Mouse (Mus musculus) lung, adult 2 months (tissue): ENCODE data around the gene Trim34b. TPM values are rescaled to one million over a fixed set of nuclear protein-coding genes. Genes with fewer than 3 reads are reported as not detected.
"Not testable (repeated sequence)": the region's sequence is repeated elsewhere in the genome, so short reads cannot be mapped to it uniquely, and the experiment has no call there.

Experiments
- DNase-seq: peaks from one replicate; pipeline ENCODE4 v3.0.0; 2022
- H3K4me1 ChIP-seq: fragments of 200-500 bp; 2 replicates; pipeline ENCODE4 v1.6.1; 2011; ENCODE audit warnings: low read length; ENCODE audit not compliant: control insufficient read depth, insufficient read depth
- H3K4me3 ChIP-seq: fragments of 200-500 bp; replicated peaks from 2 replicates; pipeline ENCODE3; 2011; ENCODE audit warnings: low read depth, mild to moderate bottlenecking, control low read depth, low read length; ENCODE audit errors: extremely low read depth
- CTCF ChIP-seq: fragments of 200-500 bp; IDR thresholded peaks from 2 replicates; pipeline ENCODE4 v1.5.1; 2011; ENCODE audit warnings: mild to moderate bottlenecking, low read length, control low read depth; ENCODE audit not compliant: insufficient read depth
- POLR2A ChIP-seq: fragments of 200-500 bp; IDR thresholded peaks from 2 replicates; pipeline ENCODE4 v1.6.1; 2011; ENCODE audit warnings: low read depth, mild to moderate bottlenecking, control low read depth, low read length, borderline replicate concordance; ENCODE audit errors: extremely low read depth
- WGBS: fragments of 180-500 bp; shearing (Covaris S2); methylation state at CpG from one replicate; pipeline ENCODE4 v1.1.7; 2018; 5-methylcytosine and 5-hydroxymethylcytosine counted together
- polyA plus RNA-seq: library from polyadenylated mRNA; depleted of rRNA; stranded (reverse); fragments of >200 nt; gene quantifications from 2 replicates; pipeline ENCODE4 v1.2.3, GENCODE M21; 2012; rRNA removed

The Trim34b gene
- 0.26 and 3.4 TPM in 2 replicates for polyA plus RNA-seq

- DNase-seq, H3K4me3 ChIP-seq: not testable (repeated sequence)
- WGBS = 100% methylated on average over 2 of the region's 2 CpGs
These were observed at the start of gene Trim34b for GRCm38 (mm10) chr7:104329171-104329570. TSS of gene Trim34b (plus strand) at chr7:104329471.

DNA sequence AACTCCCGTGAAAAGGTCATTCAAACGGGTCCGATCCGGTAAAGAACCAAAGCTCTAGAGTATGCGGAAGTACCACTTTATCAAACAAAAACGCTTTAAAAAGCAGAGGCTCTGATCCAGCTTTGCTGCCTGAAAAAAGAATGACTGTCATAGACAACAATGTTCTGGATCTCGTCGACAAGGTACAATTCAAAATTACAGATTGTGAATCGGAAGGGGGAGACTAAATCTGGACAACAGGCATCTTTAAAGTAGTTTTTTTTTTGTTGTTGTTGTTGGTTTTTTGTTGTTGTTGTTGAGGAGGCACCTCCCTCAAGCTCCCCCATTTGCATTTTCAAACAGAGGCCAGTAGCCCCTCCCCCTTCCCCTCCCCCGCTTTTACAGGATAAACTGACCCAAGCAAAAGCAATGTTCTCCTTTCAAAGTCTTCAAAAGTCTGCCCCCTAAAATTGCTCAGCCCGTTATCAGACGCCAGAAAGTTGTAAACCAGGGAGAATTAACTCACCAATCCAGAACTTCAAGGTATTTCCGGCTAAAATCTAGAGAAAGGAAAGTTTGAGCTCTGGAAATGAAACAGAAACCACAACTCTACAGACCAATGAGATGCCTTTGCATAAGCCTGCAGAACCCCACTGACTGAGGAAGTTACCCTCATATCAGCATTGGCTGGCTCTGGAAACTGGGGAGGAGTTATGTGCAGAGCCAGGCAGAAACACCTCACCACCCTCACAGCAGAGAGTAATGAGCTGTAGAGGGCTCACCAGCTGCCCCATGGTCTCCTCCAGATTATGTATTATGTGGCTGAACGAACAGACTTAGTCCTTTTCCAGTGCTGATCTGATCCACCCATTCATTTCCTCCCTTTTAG lies 41.5 kb upstream of the Trim34b start, which contains the start of gene Trim5:
Gene Trim5 (minus strand): TSS at position 519 of the 868 bp plus-strand sequence.
- peak; percentile 15 for DNase-seq
- 22% methylated on average over 14 of the region's 14 CpGs for WGBS

More at GRCm38 (mm10) chr7:104329171-104329570, at the start of gene Trim34b:
- H3K4me1 ChIP-seq = not testable (repeated sequence)

GRCm38 (mm10) chr7:104290641-104291040 lies 38.6 kb upstream of the Trim34b start:
- Histone ChIP-seq H3K4me1 (no peaks in the 10 kb centered on the region; the same call in 1 of the 2 replicates), H3K4me3 (no peak overlapping the region)
- no peak for DNase-seq
- TF ChIP-seq POLR2A (no peak), CTCF (no peak)
- WGBS = 48% methylated on average over 1 of the region's 1 CpGs

More for the DNA sequence above, 41.5 kb upstream of the Trim34b start, which contains the start of gene Trim5:
- H3K4me3 ChIP-seq = peak within 1 kb of the TSS; percentile 45
- H3K4me1 ChIP-seq = not testable (repeated sequence)

DNA sequence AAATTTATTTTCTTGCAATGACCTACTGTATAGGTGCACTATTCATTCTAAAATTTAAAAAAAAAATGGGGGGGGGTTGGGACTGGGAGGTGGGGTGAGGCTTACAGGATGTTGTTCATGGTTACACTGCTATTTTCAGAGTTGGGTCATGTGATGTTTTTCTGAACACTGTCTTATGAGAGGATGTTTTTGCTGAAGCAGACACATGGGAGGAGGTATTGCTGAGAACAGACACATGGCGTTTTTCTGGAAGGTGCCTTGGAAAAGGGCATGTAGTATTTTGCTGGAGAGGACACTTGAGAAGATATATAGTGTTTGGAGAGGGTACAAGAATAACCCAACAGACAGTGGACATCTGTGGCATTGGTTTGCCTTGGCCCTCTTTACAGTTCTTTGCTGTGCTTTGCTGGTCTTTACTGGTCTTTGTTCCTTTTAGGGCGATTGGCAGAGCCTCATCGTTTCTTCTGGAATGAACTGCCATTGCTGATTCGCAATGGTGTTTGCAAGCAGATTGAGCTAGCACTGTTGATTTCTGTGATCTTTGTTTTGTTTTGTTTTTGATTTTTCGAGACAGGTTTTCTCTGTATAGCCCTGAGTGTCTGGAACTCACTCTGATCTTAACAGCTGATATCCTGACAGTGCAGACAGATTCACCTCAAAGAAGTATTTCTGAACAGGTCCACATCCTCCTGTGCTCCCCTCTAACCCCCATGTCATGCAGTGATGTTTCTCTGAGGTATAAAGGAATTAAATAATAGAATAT lies 37.5 kb upstream of the Trim34b start:
- WGBS = 75% methylated on average over 5 of the region's 5 CpGs
- no peak for TF ChIP-seq POLR2A
- TF ChIP-seq CTCF = no peak
- no peak for DNase-seq
- Histone ChIP-seq H3K4me3 (no peak overlapping the region), H3K4me1 (no peaks in the 10 kb centered on the region; the same call in 1 of the 2 replicates)

DNA sequence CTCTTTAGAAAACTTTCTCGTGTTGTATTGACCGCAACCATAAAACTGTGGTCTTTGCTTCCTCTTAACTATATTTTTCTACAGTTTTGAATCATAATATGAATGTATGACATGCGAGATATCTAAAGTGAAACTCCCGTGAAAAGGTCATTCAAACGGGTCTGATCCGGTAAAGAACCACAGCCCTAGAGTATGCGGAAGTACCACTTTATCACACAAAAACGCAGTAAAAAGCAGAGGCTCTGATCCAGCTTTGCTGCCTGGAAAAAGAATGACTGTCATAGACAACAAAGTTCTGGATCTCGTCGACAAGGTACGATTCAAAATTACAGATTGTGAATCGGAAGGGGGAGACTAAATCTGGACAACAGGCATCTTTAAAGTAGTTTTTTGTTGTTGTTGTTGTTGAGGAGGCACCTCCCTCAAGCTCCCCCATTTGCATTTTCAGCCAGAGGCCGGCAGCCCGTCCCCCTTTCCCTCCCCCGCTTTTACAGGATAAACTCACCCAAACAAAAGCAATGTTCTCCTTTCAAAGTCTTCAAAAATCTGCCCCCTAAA lies 14.4 kb upstream of the Trim34b start:
- Histone ChIP-seq H3K4me1 (no peaks in the 10 kb centered on the region; the same call in 1 of the 2 replicates), H3K4me3 (peak overlapping the region; percentile 51)
- TF ChIP-seq CTCF = no peak
- TF ChIP-seq POLR2A = no peak
- DNase-seq = peak; percentile 4
- 4% methylated on average over 15 of the region's 15 CpGs for WGBS

DNA sequence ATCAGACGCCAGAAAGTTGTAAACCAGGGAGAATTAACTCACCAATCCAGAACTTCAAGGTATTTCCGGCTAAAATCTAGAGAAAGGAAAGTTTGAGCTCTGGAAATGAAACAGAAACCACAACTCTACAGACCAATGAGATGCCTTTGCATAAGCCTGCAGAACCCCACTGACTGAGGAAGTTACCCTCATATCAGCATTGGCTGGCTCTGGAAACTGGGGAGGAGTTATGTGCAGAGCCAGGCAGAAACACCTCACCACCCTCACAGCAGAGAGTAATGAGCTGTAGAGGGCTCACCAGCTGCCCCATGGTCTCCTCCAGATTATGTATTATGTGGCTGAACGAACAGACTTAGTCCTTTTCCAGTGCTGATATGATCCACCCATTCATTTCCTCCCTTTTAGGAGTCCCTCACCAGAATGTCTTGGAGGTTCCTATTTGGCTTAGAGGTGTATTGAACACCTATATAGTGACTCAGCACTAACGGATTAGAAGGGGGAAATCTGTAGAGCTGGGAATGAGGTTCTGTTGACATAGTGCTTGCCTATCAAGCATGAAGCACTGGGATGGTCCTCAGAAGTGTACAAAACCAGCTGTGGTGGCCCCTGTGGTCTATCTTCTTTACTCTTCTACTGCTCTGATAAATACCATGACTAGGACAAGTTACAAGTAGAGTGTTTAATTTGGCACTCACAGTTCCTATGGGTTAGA lies 13.7 kb upstream of the Trim34b start, which contains the start of gene Trim12a:
Gene Trim12a (minus strand): TSS at position 98 of the 712 bp plus-strand sequence.
- 11% methylated on average over 4 of the region's 4 CpGs for WGBS
- not testable (repeated sequence) for H3K4me1 ChIP-seq, DNase-seq
- H3K4me3 ChIP-seq = peak within 1 kb of the TSS; percentile 51

DNA sequence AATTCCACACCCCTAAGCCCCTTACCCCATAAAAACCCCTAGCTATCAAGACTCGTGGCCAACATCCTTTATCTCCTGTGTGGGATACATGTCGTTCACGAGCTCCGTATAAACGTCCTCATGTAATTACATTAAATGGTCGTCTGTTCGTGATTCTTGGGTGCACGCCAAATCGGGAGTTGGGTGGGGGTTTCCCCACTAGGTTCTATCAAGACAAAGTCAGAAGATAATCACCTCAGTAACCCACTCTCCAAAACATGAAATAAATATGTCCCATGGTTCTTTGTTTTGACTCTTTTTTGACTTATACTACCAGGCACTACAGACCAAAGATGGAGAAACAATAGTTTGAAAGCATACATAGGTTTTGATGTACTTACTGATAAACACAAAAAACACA lies 7.2 kb upstream of the Trim34b start:
- no peak for DNase-seq
- Histone ChIP-seq H3K4me3 (no peak overlapping the region), H3K4me1 (no peaks in the 10 kb centered on the region)
- 58% methylated on average over 9 of the region's 9 CpGs for WGBS
- no peak for TF ChIP-seq CTCF
- no peak for TF ChIP-seq POLR2A

DNA sequence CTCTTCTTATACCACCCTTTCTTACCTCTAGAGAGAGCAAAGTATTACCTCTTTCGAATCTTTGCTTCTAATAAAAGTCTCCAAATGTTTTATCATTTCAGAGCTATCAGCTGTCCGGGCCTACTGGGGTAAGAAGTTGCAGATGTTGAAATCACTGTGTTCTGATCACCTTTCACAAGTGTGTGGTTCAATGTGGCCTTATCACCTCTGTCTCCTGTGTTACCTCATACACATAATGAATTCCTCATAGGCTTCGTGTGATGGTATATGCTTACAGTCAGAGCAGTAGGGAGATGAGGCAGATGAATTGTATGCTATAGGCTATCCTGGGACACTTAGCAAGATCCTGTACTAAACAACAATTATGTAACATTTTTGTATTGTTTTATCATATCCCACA lies 6.3 kb downstream of the Trim34b start:
- not testable (repeated sequence) for DNase-seq, H3K4me3 ChIP-seq
- 73% methylated on average over 3 of the region's 3 CpGs for WGBS

DNA sequence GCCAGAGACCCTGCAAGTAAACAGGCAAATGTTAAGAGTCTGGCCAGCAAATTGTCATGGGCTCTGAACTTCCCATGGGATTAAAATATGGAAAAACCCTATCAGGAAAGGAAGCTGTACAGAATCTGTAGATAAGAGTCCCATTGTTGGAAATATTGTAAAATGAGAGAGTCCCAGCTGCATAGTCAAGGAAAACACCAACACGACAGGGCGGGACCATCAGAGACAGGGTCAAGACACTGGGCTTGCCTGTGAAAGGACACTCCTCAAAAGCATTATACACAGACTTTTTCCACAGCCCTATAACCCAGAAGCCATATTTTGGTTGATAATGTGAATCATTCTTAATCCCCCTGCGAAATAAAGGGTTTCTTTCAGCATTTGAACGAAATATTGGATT lies 11.5 kb downstream of the Trim34b start:
- not testable (repeated sequence) for H3K4me1 ChIP-seq, H3K4me3 ChIP-seq, DNase-seq
- WGBS = 83% methylated on average over 4 of the region's 4 CpGs

More for the DNA sequence above, 6.3 kb downstream of the Trim34b start:
- H3K4me1 ChIP-seq = not testable (repeated sequence)

- H3K4me1 ChIP-seq, DNase-seq, H3K4me3 ChIP-seq: not testable (repeated sequence)
- 85% methylated on average over 4 of the region's 4 CpGs for WGBS
These were observed 18.8 kb downstream of the Trim34b start for GRCm38 (mm10) chr7:104348043-104348442.
